Mouse (Mus musculus) midbrain, postnatal 0 days (tissue): ENCODE measurements around the gene Fadd. TPM values are rescaled to one million over a fixed set of nuclear protein-coding genes. Genes with fewer than 3 reads are reported as not detected.

Source experiments
- ATAC-seq: fragments of 200-750 bp; cut with Nextera tagmentation; 2 replicates; pipeline ENCODE4 v1.8.0; 2017; ENCODE audit warnings: moderate number of reproducible peaks, mild to moderate bottlenecking, moderate TSS enrichment, moderate library complexity; ENCODE audit not compliant: low FRiP score
- DNase-seq: peaks from one replicate; pipeline ENCODE4 v3.0.0-alpha.2; 2015; ENCODE audit warnings: low spot score
- H3K27ac ChIP-seq: fragments of 300-500 bp; sonication (generic); 2 replicates; pipeline ENCODE4 v1.5.1; 2014; ENCODE audit warnings: low read depth, mild to moderate bottlenecking, low read length, mixed read lengths
- H3K27me3 ChIP-seq: fragments of 300-500 bp; sonication (generic); 2 replicates; pipeline ENCODE4 v1.6.1; 2014; ENCODE audit warnings: low read length, control low read depth, mixed read lengths; ENCODE audit not compliant: insufficient read depth
- H3K36me3 ChIP-seq: fragments of 300-500 bp; sonication (generic); 2 replicates; pipeline ENCODE4 v1.6.1; 2014; ENCODE audit warnings: low read length, control low read depth, mixed read lengths; ENCODE audit not compliant: insufficient read depth
- H3K4me1 ChIP-seq: fragments of 300-500 bp; sonication (generic); 2 replicates; pipeline ENCODE4 v1.6.1; 2014; ENCODE audit warnings: mild to moderate bottlenecking, control low read depth, antibody characterized with exemption, low read length, mixed read lengths; ENCODE audit not compliant: insufficient read depth
- H3K4me2 ChIP-seq: fragments of 300-500 bp; sonication (generic); 2 replicates; pipeline ENCODE4 v1.6.1; 2014; ENCODE audit warnings: low read depth, mild to moderate bottlenecking, low read length, mixed read lengths; ENCODE audit not compliant: poor library complexity, severe bottlenecking
- H3K4me3 ChIP-seq: fragments of 300-500 bp; sonication (generic); 2 replicates; pipeline ENCODE4 v1.5.1; 2014; ENCODE audit warnings: low read depth, mild to moderate bottlenecking, low read length, moderate library complexity
- H3K9ac ChIP-seq: fragments of 300-500 bp; sonication (generic); replicated peaks from 2 replicates; pipeline ENCODE4 v1.6.1; 2014; ENCODE audit warnings: mild to moderate bottlenecking, low read length, moderate library complexity, mixed read lengths; ENCODE audit not compliant: poor library complexity, severe bottlenecking
- H3K9me3 ChIP-seq: fragments of 300-500 bp; sonication (generic); 2 replicates; pipeline ENCODE4 v1.6.1; 2016; ENCODE audit warnings: low read length, control low read depth
- CTCF ChIP-seq: IDR thresholded peaks from 2 replicates; pipeline ENCODE4 v1.5.1; 2016; ENCODE audit warnings: antibody characterized with exemption, mild to moderate bottlenecking
- WGBS: fragments of 180-500 bp; shearing (Covaris S2); extraction: QIAGEN DNeasy Blood & Tissue Kit; methylation state at CpG from one replicate; pipeline ENCODE4 v1.1.7; 2014; 5-methylcytosine and 5-hydroxymethylcytosine counted together
- polyA plus RNA-seq: library from polyadenylated mRNA; unstranded; fragments of >200 nt; fragmentation: Nextera tagmentation; extraction: Ambion mirVana; gene quantifications from 2 replicates; pipeline ENCODE4 v1.2.1, GENCODE M21; 2015
- total RNA-seq: library from RNA; depleted of rRNA; stranded (reverse); fragments of >200 nt; gene quantifications from 2 replicates; pipeline ENCODE4 v1.2.3, GENCODE M21; 2014

Gene Fadd
- total and polyA plus RNA-seq, 2 experiments from 2014 or later: 2.4 to 2.6 TPM

DNA sequence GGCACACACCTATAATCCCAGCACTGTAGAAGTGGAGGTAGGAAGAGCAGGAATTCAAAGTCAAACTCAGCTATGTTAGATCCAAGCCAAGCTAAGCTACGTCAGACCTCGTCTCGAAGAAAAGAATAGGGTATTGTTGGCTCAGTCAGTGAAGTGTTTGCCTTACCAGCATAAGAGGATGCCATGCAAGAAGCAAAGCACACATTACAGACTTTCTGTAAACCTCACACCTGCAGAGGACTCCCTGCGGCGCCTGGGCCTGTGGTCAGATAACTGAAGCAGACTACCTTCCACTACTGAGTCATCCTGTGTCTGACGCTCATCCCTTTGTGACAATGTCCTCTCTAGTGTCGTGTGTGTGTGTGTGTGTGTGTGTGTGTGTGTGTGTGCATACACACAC, 27.3 kb upstream of the Fadd start:
- DNase-seq (no peak), ATAC-seq (no peak)
- Histone ChIP-seq H3K27ac (no peak overlapping the region), H3K27me3 (no peaks in the 10 kb centered on the region), H3K4me2 (no peak overlapping the region), H3K9me3 (no peaks in the 10 kb centered on the region), H3K4me3 (no peak overlapping the region), H3K9ac (no peak overlapping the region), H3K36me3 (no peaks in the 10 kb centered on the region), H3K4me1 (no peaks in the 10 kb centered on the region)
- no peak for TF ChIP-seq CTCF
- WGBS: 87% methylated on average over 7 of the region's 7 CpGs

DNA sequence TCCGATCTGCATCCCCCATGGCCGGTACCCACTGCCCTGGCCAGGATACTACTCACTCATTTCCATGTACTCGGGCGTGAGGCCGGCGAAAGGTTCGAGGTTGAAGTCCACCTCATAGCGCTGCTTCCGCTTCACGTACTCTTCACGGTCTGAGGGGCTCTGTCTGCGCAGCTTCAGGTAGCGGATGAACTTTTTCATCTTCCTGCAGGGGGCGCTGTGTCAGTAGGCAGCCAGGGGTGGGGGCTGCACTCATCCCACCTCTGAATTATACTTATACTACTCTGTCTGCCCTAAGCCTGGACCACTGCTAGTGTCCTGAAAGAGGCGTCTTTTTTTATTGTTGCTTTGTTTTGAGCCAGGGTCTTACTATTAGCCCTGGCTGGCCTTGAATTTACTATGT, 25.6 kb upstream of the Fadd start:
- no peak for ATAC-seq
- no peak for DNase-seq
- Histone ChIP-seq H3K4me3 (no peak overlapping the region), H3K36me3 (no peaks in the 10 kb centered on the region), H3K9me3 (no peaks in the 10 kb centered on the region), H3K4me2 (no peak overlapping the region), H3K27ac (no peak overlapping the region), H3K4me1 (no peaks in the 10 kb centered on the region), H3K27me3 (no peaks in the 10 kb centered on the region), H3K9ac (no peak overlapping the region)
- peak; percentile 26 for TF ChIP-seq CTCF
- 94% methylated on average over 15 of the region's 15 CpGs for WGBS

DNA sequence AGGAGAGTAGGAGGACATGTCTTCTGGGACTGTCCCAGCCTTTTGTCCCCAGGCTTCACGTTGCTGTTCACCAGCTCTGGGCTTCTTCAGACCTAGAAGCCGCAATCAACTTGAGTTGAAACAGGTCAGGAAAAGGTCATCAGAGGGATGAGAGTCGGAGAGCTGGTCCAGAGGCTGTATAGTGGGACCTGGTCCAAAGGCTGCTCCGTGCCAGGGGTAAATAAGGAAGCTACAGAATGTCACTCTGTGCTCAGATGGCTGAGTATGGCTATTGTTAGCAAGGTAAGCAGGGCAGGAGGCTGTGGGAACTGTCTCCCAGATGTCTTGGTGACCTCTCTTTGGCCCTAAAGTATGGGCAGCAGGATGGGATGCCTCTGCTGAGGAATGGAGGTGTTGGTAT, 22.5 kb upstream of the Fadd start:
- no peak for TF ChIP-seq CTCF
- Histone ChIP-seq H3K27ac (no peak overlapping the region), H3K4me1 (no peaks in the 10 kb centered on the region), H3K27me3 (no peaks in the 10 kb centered on the region), H3K4me2 (no peak overlapping the region), H3K36me3 (no peaks in the 10 kb centered on the region), H3K9ac (no peak overlapping the region), H3K9me3 (no peaks in the 10 kb centered on the region), H3K4me3 (no peak overlapping the region)
- no peak for DNase-seq
- WGBS: 79% methylated on average over 4 of the region's 4 CpGs
- no peak for ATAC-seq

DNA sequence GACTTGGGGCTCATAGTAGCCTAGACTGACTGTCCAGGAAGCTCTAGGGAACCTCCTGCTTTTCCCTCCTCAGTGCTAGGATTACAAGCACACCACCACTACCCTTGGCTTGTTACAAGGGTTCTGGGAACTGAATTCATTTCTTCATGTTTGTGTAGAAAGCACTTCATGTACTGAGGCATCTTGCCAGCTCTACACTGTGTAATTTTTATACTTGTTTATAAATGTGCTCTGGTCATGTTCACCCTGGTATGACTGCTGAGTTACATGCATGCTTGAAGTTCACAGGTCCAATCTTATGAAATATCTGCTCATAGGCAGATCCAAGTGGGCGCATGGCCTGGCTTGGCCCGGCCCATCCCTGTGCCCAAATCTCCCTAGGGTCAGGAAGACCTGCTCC, 22.0 kb upstream of the Fadd start:
- no peak overlapping the region for H3K27ac ChIP-seq
- H3K9ac ChIP-seq: no peak overlapping the region
- no peak for ATAC-seq
- WGBS: 100% methylated on average over 2 of the region's 2 CpGs
- no peak overlapping the region for H3K4me2 ChIP-seq
- no peak for TF ChIP-seq CTCF
- H3K4me3 ChIP-seq: no peak overlapping the region
- H3K4me1 ChIP-seq: no peaks in the 10 kb centered on the region
- no peaks in the 10 kb centered on the region for H3K36me3 ChIP-seq
- H3K9me3 ChIP-seq: no peaks in the 10 kb centered on the region
- DNase-seq: no peak
- no peaks in the 10 kb centered on the region for H3K27me3 ChIP-seq

DNA sequence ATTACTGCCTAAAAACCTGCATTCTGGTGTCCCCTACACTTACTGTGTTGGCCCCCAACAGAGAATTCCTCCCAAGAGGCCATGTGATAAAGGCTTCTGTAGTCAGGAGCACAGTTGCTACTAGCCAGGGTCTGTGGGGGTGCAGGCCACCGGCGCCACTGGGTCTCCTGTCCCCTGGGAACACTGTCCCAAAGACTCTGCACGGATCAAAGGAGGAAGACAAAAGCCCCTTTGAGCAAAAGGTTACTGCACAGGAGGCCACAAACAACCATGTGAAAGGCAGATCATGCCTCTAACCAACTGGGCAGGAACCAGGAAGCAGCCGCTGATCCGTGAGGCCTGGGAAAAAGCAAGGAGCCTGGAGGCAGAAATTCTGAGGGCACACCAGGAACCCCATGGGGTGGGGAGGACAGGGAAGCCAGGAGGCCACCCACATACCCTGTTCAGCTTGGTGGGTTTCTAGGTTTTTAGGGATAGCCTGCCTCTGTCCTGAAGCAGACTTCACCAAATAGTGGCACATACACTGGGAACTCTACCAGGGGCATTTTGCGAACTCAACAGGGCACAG, 18.2 kb upstream of the Fadd start:
- TF ChIP-seq CTCF: no peak
- ATAC-seq: 0 out of 2 replicates have a peak, but pooled peaks have one; percentile 41
- Histone ChIP-seq H3K9ac (no peak overlapping the region), H3K27me3 (no peaks in the 10 kb centered on the region), H3K4me3 (no peak overlapping the region), H3K36me3 (no peaks in the 10 kb centered on the region), H3K4me2 (no peak overlapping the region), H3K4me1 (no peaks in the 10 kb centered on the region), H3K9me3 (no peaks in the 10 kb centered on the region), H3K27ac (no peak overlapping the region)
- peak; percentile 49 for DNase-seq
- 25% methylated on average over 6 of the region's 6 CpGs for WGBS

DNA sequence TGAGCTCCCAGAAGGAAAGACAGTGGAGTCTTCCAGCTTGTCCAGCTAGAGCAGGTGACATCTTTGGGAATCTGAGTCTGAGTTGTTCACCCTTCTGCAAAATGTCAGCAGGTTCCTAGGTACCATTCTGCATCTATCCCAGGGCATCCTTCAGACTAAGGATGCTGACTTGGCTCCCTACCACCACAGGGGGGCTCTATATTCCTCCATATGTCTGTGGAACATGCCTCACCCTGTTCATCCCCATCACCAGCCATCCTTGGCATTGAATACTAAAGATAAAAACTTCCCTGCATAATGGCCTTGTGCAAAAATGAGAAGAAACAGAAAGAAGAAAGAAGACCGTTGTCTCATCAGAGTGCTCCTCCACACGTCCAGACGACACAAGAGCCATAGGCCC, 7.2 kb upstream of the Fadd start:
- H3K4me2 ChIP-seq: no peak overlapping the region
- TF ChIP-seq CTCF: peak; percentile 73
- 81% methylated on average over 3 of the region's 3 CpGs for WGBS
- no peaks in the 10 kb centered on the region for H3K27me3 ChIP-seq
- no peak overlapping the region for H3K9ac ChIP-seq
- ATAC-seq: no peak
- peaks cover 7% of the 10 kb centered on the region; the same call in 1 of the 2 replicates for H3K36me3 ChIP-seq
- no peaks in the 10 kb centered on the region for H3K4me1 ChIP-seq
- DNase-seq: peak; percentile 69
- H3K4me3 ChIP-seq: no peak overlapping the region
- H3K9me3 ChIP-seq: no peaks in the 10 kb centered on the region
- H3K27ac ChIP-seq: no peak overlapping the region
